23 mouse cellular contexts compared by ENCODE assay signal in genomic region chr2:68767186-68767890, GRCm38 (mm10).
DNase-seq lines count a peak whose midpoint lies in the region; ATAC-seq and TF ChIP-seq lines count a peak whose summit lies in the region.
"Had no signal": no experiment of that assay in that cellular context is flagged by ENCODE, and none has a peak within 500 bp of the region (broad histone marks: within the 10 kb centered on the region; RNA-seq: fewer than 3 reads in every experiment).

No protein-coding gene starts in this region.

- WGBS in hindbrain, embryonic 13.5 days: 44% methylated on average over 6 of the region's 6 CpGs
- WGBS in hindbrain, embryonic 11.5 days: 69% methylated on average over 6 of the region's 6 CpGs
- 44% methylated on average over 6 of the region's 6 CpGs for whole genome bisulfite sequencing in midbrain, embryonic 14.5 days
- WGBS in midbrain, embryonic 10.5 days: 72% methylated on average over 6 of the region's 6 CpGs
- WGBS in forebrain, embryonic 14.5 days: 16% methylated on average over 6 of the region's 6 CpGs
- WGBS in hindbrain, postnatal 0 days: 35% methylated on average over 6 of the region's 6 CpGs

- H3K4me1 ChIP-seq in hindbrain, embryonic 13.5 days (replicated peaks): peaks cover 9% of the 10 kb centered on the region; the same call in 1 of the 2 replicates
- no peaks in the 10 kb centered on the region for H3K4me1 ChIP-seq in hindbrain, embryonic 11.5 days (replicated peaks; ENCODE audit: control insufficient read depth, insufficient read depth, low read length)
- H3K4me1 ChIP-seq in midbrain, embryonic 14.5 days (ENCODE audit: control insufficient read depth, insufficient read depth, low read length): no peaks in the 10 kb centered on the region
- no peaks in the 10 kb centered on the region for H3K4me1 ChIP-seq in midbrain, embryonic 10.5 days
- H3K4me1 ChIP-seq in forebrain, embryonic 14.5 days (ENCODE audit: control insufficient read depth, insufficient read depth, low read length): no peaks in the 10 kb centered on the region
- no peaks in the 10 kb centered on the region for H3K4me1 ChIP-seq in hindbrain, postnatal 0 days (ENCODE audit: insufficient read depth, low read length)
- H3K4me1 ChIP-seq: embryonic facial prominence, embryonic 15.5 days; heart, embryonic 12.5 days had no signal

- intact Hi-C loops in heart, postnatal 14 days (cut with DNase I): no loop called here

- TF ChIP-seq CTCF in hindbrain, postnatal 0 days (IDR thresholded peaks at IDR 0.05; ENCODE audit: low read depth): no peak

- DNase-seq in hindbrain, embryonic 11.5 days (ENCODE audit: low spot score): no peak
- peak; percentile 29 for DNase-seq in midbrain, embryonic 14.5 days
- DNase-seq in midbrain, embryonic 10.5 days (ENCODE audit: low spot score): no peak
- DNase-seq in forebrain, embryonic 14.5 days (ENCODE audit: low spot score): peak; percentile 52
- peak; percentile 29 for DNase-seq in hindbrain, postnatal 0 days (ENCODE audit: low spot score)
- no peak for DNase-seq in heart, postnatal 14 days
- DNase-seq: adrenal gland, postnatal 25 days; cerebellum, adult 11 months; cerebellum, adult 8-10 months; cerebellum, postnatal 14 days; embryo, embryonic 11 days; gastrocnemius, adult 2 months; gastrocnemius, postnatal 25 days; heart, postnatal 4 days; kidney, adult 2 months had no signal

- H3K4me3 ChIP-seq in hindbrain, embryonic 13.5 days: no peak overlapping the region
- H3K4me3 ChIP-seq in hindbrain, embryonic 11.5 days (ENCODE audit: low read depth, low read length): no peak overlapping the region
- H3K4me3 ChIP-seq in midbrain, embryonic 14.5 days (replicated peaks; ENCODE audit: low read depth, low read length): no peak overlapping the region
- no peak overlapping the region for H3K4me3 ChIP-seq in midbrain, embryonic 10.5 days
- no peak overlapping the region for H3K4me3 ChIP-seq in forebrain, embryonic 14.5 days (ENCODE audit: low read depth, low read length)
- H3K4me3 ChIP-seq in hindbrain, postnatal 0 days (ENCODE audit: low read length): no peak overlapping the region
- H3K4me3 ChIP-seq: embryonic facial prominence, embryonic 15.5 days; erythroblast, embryonic 14.5 days; gastrocnemius, adult 2 months; heart, embryonic 12.5 days had no signal

- H3K27me3 ChIP-seq in hindbrain, embryonic 13.5 days: no peaks in the 10 kb centered on the region
- no peaks in the 10 kb centered on the region for H3K27me3 ChIP-seq in hindbrain, embryonic 11.5 days (ENCODE audit: control insufficient read depth, insufficient read depth, low read length)
- H3K27me3 ChIP-seq in midbrain, embryonic 14.5 days (ENCODE audit: control insufficient read depth, insufficient read depth, low read length): no peaks in the 10 kb centered on the region
- no peaks in the 10 kb centered on the region for H3K27me3 ChIP-seq in midbrain, embryonic 10.5 days (ENCODE audit: low read depth, poor library complexity, severe bottlenecking)
- no peaks in the 10 kb centered on the region for H3K27me3 ChIP-seq in forebrain, embryonic 14.5 days (replicated peaks; ENCODE audit: control insufficient read depth, insufficient read depth, low read length)
- no peaks in the 10 kb centered on the region for H3K27me3 ChIP-seq in hindbrain, postnatal 0 days (ENCODE audit: insufficient read depth, low read length)
- H3K27me3 ChIP-seq: CH12.LX; embryonic facial prominence, embryonic 15.5 days; heart, embryonic 12.5 days; Patski had no signal

- H3K27ac ChIP-seq in hindbrain, embryonic 13.5 days: no peak overlapping the region; the same call in 1 of the 2 replicates
- H3K27ac ChIP-seq in hindbrain, embryonic 11.5 days (ENCODE audit: low read depth, low read length): no peak overlapping the region
- no peak overlapping the region for H3K27ac ChIP-seq in midbrain, embryonic 14.5 days (replicated peaks; ENCODE audit: low read depth, low read length)
- no peak overlapping the region for H3K27ac ChIP-seq in midbrain, embryonic 10.5 days (replicated peaks)
- H3K27ac ChIP-seq in forebrain, embryonic 14.5 days (ENCODE audit: low read depth, low read length): no peak overlapping the region; the same call in 1 of the 2 replicates
- H3K27ac ChIP-seq in hindbrain, postnatal 0 days: no peak overlapping the region
- H3K27ac ChIP-seq: embryonic facial prominence, embryonic 15.5 days; gastrocnemius, adult 2 months had no signal

- 0 out of 2 replicates have a peak, but pooled peaks have one; percentile 54 for ATAC-seq in hindbrain, embryonic 13.5 days (ENCODE audit: low FRiP score)
- no peak for ATAC-seq in hindbrain, embryonic 11.5 days (ENCODE audit: low FRiP score)
- no peak for ATAC-seq in midbrain, embryonic 14.5 days (ENCODE audit: low FRiP score, low TSS enrichment)
- peak; percentile 32; the same call in 1 of the 2 replicates for ATAC-seq in forebrain, embryonic 14.5 days
- peak; percentile 40; the same call in 1 of the 2 replicates for ATAC-seq in hindbrain, postnatal 0 days
- ATAC-seq: activated CD4-positive, CD25-positive, alpha-beta regulatory T cell, adult 4 months; intestine, embryonic 16.5 days; Patski had no signal

- H3K9ac ChIP-seq in hindbrain, embryonic 13.5 days: no peak overlapping the region
- H3K9ac ChIP-seq in hindbrain, embryonic 11.5 days (ENCODE audit: low read depth, low read length): no peak overlapping the region
- no peak overlapping the region for H3K9ac ChIP-seq in midbrain, embryonic 14.5 days (replicated peaks; ENCODE audit: low read length)
- no peak overlapping the region for H3K9ac ChIP-seq in forebrain, embryonic 14.5 days (ENCODE audit: low read length)
- no peak overlapping the region for H3K9ac ChIP-seq in hindbrain, postnatal 0 days (replicated peaks; ENCODE audit: low read length)
- H3K9ac ChIP-seq: embryonic facial prominence, embryonic 15.5 days; heart, embryonic 12.5 days had no signal

- H3K4me2 ChIP-seq in hindbrain, embryonic 13.5 days: no peak overlapping the region
- no peak overlapping the region for H3K4me2 ChIP-seq in hindbrain, embryonic 11.5 days (replicated peaks; ENCODE audit: low read depth, low read length)
- no peak overlapping the region for H3K4me2 ChIP-seq in midbrain, embryonic 14.5 days (ENCODE audit: low read length)
- no peak overlapping the region for H3K4me2 ChIP-seq in forebrain, embryonic 14.5 days (ENCODE audit: low read length)
- no peak overlapping the region for H3K4me2 ChIP-seq in hindbrain, postnatal 0 days (ENCODE audit: low read depth, low read length)
- H3K4me2 ChIP-seq: embryonic facial prominence, embryonic 15.5 days; heart, embryonic 12.5 days had no signal

- no peaks in the 10 kb centered on the region for H3K36me3 ChIP-seq in hindbrain, embryonic 13.5 days
- H3K36me3 ChIP-seq in hindbrain, embryonic 11.5 days (ENCODE audit: control insufficient read depth, insufficient read depth, low read length): no peaks in the 10 kb centered on the region
- H3K36me3 ChIP-seq in midbrain, embryonic 14.5 days (ENCODE audit: control insufficient read depth, insufficient read depth, low read length): no peaks in the 10 kb centered on the region
- H3K36me3 ChIP-seq in midbrain, embryonic 10.5 days: no peaks in the 10 kb centered on the region
- H3K36me3 ChIP-seq in forebrain, embryonic 14.5 days (ENCODE audit: control insufficient read depth, insufficient read depth, low read length): no peaks in the 10 kb centered on the region
- no peaks in the 10 kb centered on the region for H3K36me3 ChIP-seq in hindbrain, postnatal 0 days (ENCODE audit: insufficient read depth, low read length)
- H3K36me3 ChIP-seq: embryonic facial prominence, embryonic 15.5 days; heart, embryonic 12.5 days had no signal

- H3K9me3 ChIP-seq in hindbrain, embryonic 13.5 days: no peaks in the 10 kb centered on the region
- no peaks in the 10 kb centered on the region for H3K9me3 ChIP-seq in hindbrain, embryonic 11.5 days (ENCODE audit: control insufficient read depth, low read length)
- no peaks in the 10 kb centered on the region for H3K9me3 ChIP-seq in midbrain, embryonic 14.5 days (ENCODE audit: control insufficient read depth, low read length)
- no peaks in the 10 kb centered on the region for H3K9me3 ChIP-seq in midbrain, embryonic 10.5 days (replicated peaks)
- no peaks in the 10 kb centered on the region for H3K9me3 ChIP-seq in forebrain, embryonic 14.5 days (replicated peaks; ENCODE audit: control insufficient read depth, low read length)
- H3K9me3 ChIP-seq in hindbrain, postnatal 0 days (ENCODE audit: low read length): no peaks in the 10 kb centered on the region
- H3K9me3 ChIP-seq: embryonic facial prominence, embryonic 15.5 days; heart, embryonic 12.5 days had no signal

Comparison
In these comparisons a context has a peak if more than half of its experiments do, and no peak if none do; other contexts are left out.
1. ATAC-seq: peak in hindbrain, embryonic 13.5 days (single experiment), forebrain, embryonic 14.5 days (single experiment) and hindbrain, postnatal 0 days (single experiment); none in hindbrain, embryonic 11.5 days (single experiment) and midbrain, embryonic 14.5 days (single experiment).
2. DNase-seq: peak in midbrain, embryonic 14.5 days (single experiment), forebrain, embryonic 14.5 days (single experiment) and hindbrain, postnatal 0 days (single experiment); none in hindbrain, embryonic 11.5 days (single experiment), midbrain, embryonic 10.5 days (single experiment) and heart, postnatal 14 days (0 of 2).